ENCODE assay signal across 31 mouse cellular contexts in genomic region chrX:167417654-167418053, GRCm38 (mm10).
"Had no signal": no experiment of that assay in that cellular context is flagged by ENCODE, and none has a peak within 500 bp of the region (broad histone marks: within the 10 kb centered on the region; RNA-seq: fewer than 3 reads in every experiment).

No protein-coding gene starts in this region.

- H3K4me3 ChIP-seq: limb, embryonic 10.5 days; limb, embryonic 12.5 days; limb, embryonic 13.5 days; limb, embryonic 15.5 days; liver, embryonic 12.5 days; liver, embryonic 13.5 days; liver, embryonic 15.5 days; lung, embryonic 15.5 days; megakaryocyte, embryonic 14.5 days; midbrain, embryonic 10.5 days; midbrain, embryonic 12.5 days; midbrain, embryonic 13.5 days; midbrain, embryonic 15.5 days; myocyte had no signal

- H3K9ac ChIP-seq: limb, embryonic 12.5 days; limb, embryonic 13.5 days; limb, embryonic 15.5 days; liver, embryonic 12.5 days; liver, embryonic 13.5 days; liver, embryonic 14.5 days; liver, embryonic 15.5 days; liver, postnatal 0 days; lung, embryonic 14.5 days; lung, embryonic 15.5 days; midbrain, embryonic 12.5 days; midbrain, embryonic 13.5 days; midbrain, embryonic 15.5 days had no signal

- H3K4me2 ChIP-seq: limb, embryonic 12.5 days; limb, embryonic 13.5 days; limb, embryonic 15.5 days; liver, embryonic 11.5 days; liver, embryonic 12.5 days; liver, embryonic 13.5 days; liver, embryonic 15.5 days; lung, embryonic 14.5 days; lung, embryonic 15.5 days; midbrain, embryonic 11.5 days; midbrain, embryonic 12.5 days; midbrain, embryonic 13.5 days; midbrain, embryonic 15.5 days had no signal

- H3K27ac ChIP-seq: limb, embryonic 10.5 days; limb, embryonic 12.5 days; limb, embryonic 13.5 days; limb, embryonic 15.5 days; liver, embryonic 12.5 days; liver, embryonic 13.5 days; liver, embryonic 14.5 days; liver, embryonic 15.5 days; lung, embryonic 15.5 days; macrophage; midbrain, embryonic 10.5 days; midbrain, embryonic 12.5 days; midbrain, embryonic 13.5 days; midbrain, embryonic 15.5 days had no signal

- ATAC-seq: liver, embryonic 12.5 days; liver, postnatal 0 days; lung, postnatal 0 days; midbrain, embryonic 13.5 days; midbrain, embryonic 15.5 days; midbrain, embryonic 16.5 days had no signal

- H3K9me3 ChIP-seq: limb, embryonic 10.5 days; limb, embryonic 12.5 days; limb, embryonic 13.5 days; limb, embryonic 15.5 days; liver, embryonic 12.5 days; liver, embryonic 13.5 days; liver, embryonic 15.5 days; lung, embryonic 15.5 days; megakaryocyte, embryonic 14.5 days; midbrain, embryonic 10.5 days; midbrain, embryonic 12.5 days; midbrain, embryonic 13.5 days; midbrain, embryonic 15.5 days had no signal

- DNase-seq: left cerebral cortex, postnatal 4 days; liver; liver, embryonic 13.5 days; liver, postnatal 0 days; lung, adult 18-20 months; lung, adult 2 months; lung, embryonic 14.5 days; lung, postnatal 10 days; lung, postnatal 14 days; lung, postnatal 36 days; lung, postnatal 4 days; midbrain, embryonic 14.5 days had no signal

- H3K27me3 ChIP-seq: limb, embryonic 15.5 days; liver, embryonic 12.5 days; liver, embryonic 13.5 days; liver, embryonic 15.5 days; lung, embryonic 15.5 days; midbrain, embryonic 15.5 days had no signal

- H3K4me1 ChIP-seq: limb, embryonic 10.5 days; limb, embryonic 12.5 days; limb, embryonic 13.5 days; limb, embryonic 15.5 days; liver, embryonic 12.5 days; liver, embryonic 13.5 days; liver, embryonic 15.5 days; lung, embryonic 15.5 days; megakaryocyte, embryonic 14.5 days; midbrain, embryonic 10.5 days; midbrain, embryonic 12.5 days; midbrain, embryonic 13.5 days; midbrain, embryonic 15.5 days had no signal

- H3K36me3 ChIP-seq: limb, embryonic 10.5 days; limb, embryonic 12.5 days; limb, embryonic 13.5 days; limb, embryonic 15.5 days; liver, embryonic 12.5 days; liver, embryonic 13.5 days; liver, embryonic 15.5 days; lung, embryonic 15.5 days; midbrain, embryonic 10.5 days; midbrain, embryonic 12.5 days; midbrain, embryonic 13.5 days; midbrain, embryonic 15.5 days had no signal
